Mouse (Mus musculus) common myeloid progenitor, adult 5-6 weeks (primary cell): Measurements from ENCODE around the gene Mcf2l. TPM values are rescaled to one million over a fixed set of nuclear protein-coding genes. Genes with fewer than 3 reads are reported as not detected.

Source experiments
- ATAC-seq: replicated peaks from 2 replicates; pipeline ENCODE4 v1.8.0; 2016; ENCODE audit warnings: low read depth, mild to moderate bottlenecking, moderate TSS enrichment, inconsistent platforms; ENCODE audit not compliant: poor library complexity, severe bottlenecking
- total RNA-seq: library from RNA; stranded (forward); fragments of 200-1000, 187-1606 nt; gene quantifications from 2 replicates; pipeline ENCODE4 v1.2.3, GENCODE M21; 2017

Gene Mcf2l
- total RNA-seq, 1 experiment from 2014 or later = 7.9 TPM

DNA sequence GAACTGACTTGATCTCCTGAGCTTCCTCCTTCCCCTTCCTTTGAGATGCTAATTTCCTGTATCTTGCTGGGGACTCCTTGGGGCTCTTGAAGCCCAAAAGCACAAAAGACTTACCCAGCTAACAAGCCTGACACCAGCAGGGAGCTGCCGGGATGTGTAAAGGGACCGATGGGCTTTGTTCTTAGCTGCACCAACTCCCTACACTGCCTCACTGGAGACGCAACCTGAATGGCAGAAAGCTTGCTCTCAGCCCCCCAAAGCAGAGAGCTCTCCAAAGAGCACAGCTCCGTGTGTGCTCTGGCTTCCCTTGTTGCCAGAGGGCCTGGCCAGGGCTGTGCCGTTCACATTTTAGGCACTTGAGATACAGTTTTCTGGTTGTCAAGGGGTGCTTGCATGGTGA is 2.1 kb upstream of the Mcf2l start:
- ATAC-seq = no peak

DNA sequence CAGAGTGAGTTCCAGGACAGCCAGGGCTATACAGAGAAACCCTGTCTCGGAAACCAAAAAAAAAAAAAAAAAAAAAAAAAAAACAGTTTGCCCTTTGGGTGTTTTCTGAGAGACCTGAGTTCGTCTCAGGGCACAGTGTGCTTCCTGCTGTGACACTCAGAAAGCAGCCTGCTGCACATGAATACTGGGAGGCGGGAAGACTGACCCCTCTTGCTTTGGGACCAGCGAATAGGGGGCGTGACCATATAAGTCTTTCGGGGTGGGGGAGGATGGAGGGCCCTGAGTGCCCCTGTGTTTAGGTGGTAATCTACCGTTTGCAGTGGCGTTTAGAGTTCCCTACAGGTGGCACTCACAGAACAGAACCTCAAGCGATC is 636 bp upstream of the Mcf2l start:
- ATAC-seq = 0 out of 2 replicates have a peak, but pooled peaks have one; percentile 3

- no peak for ATAC-seq
Observed at GRCm38 (mm10) chr8:12874194-12874791, 687 bp downstream of the Mcf2l start.

DNA sequence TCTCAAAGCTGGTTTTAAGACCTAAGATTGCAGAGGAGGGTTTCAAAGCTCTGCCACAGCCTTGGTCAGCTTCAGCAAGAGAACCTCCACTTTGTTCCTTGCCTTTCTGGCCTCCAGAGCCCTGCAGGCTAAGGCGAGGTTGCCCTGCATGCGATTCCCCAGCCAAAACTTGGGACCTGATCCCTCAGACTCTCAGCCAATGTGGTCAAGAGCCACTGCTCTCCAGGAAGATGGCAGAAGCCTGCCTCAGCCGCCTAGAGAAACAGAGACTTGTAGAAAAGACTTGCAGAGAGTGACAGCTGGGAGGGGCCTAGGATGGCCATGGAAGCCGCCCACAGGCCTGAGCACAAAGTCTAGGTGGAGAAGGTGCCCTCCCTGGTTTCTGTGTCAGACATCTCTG is 1.4 kb downstream of the Mcf2l start:
- no peak for ATAC-seq

DNA sequence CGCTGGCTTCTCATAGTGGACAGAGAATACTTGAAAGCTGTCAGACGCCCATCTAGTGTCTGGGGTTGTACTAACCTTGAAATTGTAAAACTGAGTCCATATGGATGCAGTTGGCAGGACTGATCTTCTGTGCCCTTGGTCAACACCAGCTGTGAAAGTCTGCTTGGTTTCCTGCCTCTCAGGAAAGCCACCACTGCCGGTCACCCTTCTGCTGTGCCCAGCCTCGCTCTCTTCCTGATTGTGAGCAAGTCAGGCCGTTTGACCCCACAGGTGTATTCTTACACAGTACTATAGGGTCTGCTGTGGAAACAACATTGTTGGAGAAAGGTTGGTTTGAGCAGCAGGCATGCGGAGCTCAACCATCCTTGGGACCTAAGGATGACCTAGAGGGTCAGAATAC is 3.5 kb downstream of the Mcf2l start:
- ATAC-seq = no peak

DNA sequence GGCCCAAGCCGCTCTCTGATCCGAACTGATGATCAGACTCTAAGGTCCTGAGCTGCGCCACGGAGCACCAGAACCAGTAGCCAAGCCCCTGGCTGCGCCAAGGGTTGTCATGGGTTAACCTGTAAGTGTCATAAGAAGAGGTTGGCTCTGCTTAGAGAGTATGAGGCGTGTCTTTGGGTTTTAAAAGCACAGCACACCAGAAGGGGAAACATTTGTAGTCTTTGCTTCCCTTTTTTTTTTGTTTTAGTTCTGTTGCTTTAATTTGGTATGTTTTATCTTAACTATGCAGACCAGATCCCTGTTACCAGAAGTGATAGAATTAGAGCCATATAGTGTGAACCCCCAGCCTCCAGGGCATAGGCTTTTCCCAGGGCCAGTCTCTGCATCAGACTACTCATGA is 6.6 kb downstream of the Mcf2l start:
- peak; percentile 59 for ATAC-seq

- no peak for ATAC-seq
Observed at GRCm38 (mm10) chr8:12883051-12884004, 9.7 kb downstream of the Mcf2l start.

DNA sequence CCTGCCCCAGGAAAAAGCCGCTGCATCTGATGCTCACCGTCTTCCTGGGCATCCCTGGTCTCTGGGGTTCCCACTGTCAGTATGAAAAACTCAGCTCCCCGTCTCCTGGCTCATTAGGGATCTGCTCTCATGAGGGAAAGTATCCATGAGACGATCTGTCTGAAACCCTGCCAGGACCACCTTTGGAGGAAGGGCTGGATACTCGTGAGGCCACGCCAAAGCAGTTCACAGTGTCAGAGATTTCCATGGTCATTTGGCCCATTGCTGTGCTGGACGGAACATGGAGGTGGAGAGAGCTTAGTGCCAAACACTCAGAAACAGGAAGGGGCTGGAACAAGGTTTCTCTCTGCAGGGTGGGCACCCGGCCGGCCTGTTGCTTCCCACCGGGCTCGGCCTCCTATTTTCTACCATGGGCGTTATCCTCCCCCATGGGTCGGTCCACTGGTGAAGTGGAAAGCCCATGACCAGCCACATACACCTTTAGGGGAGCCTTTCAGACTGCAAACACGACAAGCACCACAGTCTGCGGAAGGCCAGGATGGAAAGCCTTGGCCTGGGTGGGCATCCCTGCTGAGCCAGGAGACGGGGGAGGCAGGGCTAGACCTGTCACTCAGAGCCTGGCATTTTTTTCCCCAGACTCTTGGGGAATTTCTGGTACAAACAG is 14.3 kb downstream of the Mcf2l start:
- ATAC-seq = no peak

DNA sequence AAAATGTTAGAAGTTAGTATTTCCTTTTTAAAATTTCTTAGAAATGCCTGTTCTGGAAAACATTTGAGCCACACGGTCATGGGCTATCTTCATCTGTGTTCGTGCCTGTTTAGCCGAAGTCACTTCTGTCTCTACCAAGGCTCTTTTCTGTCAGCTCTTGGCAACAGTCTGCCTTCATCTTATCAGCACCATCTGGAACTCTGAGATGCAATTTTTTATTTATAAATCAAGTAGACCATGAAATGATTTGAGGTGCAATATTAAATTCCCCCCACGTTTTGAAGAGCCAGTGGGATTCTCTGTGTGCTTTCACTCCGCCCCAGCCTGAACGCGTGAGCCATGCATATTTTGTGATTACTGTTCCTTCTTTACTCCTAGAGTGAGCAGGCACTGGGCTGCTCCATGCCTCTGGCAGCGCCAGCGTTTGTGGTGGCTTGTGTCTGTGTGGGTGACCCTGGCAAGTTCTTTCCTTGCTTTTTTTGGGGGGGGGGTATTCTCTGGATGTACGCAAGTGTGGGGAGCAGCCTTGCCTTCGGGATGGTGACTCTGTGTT is 15.5 kb downstream of the Mcf2l start:
- no peak for ATAC-seq

DNA sequence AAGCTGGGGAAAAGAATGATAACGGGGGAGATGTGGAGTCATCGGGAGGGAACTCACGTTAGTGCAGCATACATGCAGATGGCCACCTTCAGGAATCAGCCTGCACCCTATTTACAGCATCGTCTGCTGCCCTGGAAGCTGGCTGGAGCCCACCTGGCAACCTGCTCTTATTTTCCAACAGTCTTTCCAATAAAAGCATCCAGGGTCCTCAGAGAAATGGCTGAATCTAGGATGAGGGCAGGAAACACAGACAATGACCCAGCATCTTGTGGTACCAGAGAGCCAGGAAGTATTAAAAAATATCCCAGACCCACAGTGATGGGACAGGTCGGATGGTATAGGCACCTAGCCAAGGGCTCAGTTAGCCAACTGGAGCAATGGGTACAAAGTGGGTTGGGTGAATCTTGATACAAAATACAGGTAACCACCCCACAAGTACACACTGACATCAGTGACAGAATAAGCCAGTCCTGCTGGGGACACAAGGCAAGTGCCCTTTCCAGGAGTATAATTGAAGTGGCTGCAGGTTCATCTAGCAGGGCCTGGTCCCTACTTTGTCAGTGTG is 19.4 kb downstream of the Mcf2l start:
- no peak for ATAC-seq

GRCm38 (mm10) chr8:12893797-12894578 is 20.4 kb downstream of the Mcf2l start:
- no peak for ATAC-seq

- no peak for ATAC-seq
Observed at GRCm38 (mm10) chr8:12894783-12895534, 21.4 kb downstream of the Mcf2l start.

DNA sequence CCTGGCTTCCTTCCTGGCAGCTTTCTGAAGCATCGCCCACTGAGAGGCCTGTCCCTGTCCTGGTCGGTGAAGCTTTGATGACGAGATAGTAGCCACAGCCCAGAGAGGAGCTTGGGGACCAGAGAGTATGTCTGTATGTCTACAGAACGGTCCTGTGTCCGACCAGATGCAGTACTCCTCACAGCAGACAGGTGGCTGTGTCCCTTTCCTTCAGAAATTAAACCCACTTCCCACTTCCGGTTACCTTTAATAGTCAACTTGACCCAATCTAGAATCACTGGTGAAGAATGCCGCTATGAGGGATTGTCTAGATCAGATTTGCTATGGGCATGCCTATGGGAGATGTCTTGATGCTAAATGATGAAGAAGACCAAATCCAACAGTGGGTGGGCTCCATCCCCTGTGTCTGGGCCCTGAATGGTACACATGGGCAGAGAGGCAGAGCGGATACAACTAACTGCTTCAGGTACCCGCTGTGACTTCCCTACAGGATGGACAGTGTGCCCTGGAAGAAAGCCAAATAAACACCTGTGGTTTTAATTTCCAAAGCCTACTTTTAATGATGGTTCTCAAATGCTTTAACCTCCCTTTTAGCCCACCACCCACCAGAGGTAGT is 22.0 kb downstream of the Mcf2l start:
- no peak; the same call in 1 of the 2 replicates for ATAC-seq

DNA sequence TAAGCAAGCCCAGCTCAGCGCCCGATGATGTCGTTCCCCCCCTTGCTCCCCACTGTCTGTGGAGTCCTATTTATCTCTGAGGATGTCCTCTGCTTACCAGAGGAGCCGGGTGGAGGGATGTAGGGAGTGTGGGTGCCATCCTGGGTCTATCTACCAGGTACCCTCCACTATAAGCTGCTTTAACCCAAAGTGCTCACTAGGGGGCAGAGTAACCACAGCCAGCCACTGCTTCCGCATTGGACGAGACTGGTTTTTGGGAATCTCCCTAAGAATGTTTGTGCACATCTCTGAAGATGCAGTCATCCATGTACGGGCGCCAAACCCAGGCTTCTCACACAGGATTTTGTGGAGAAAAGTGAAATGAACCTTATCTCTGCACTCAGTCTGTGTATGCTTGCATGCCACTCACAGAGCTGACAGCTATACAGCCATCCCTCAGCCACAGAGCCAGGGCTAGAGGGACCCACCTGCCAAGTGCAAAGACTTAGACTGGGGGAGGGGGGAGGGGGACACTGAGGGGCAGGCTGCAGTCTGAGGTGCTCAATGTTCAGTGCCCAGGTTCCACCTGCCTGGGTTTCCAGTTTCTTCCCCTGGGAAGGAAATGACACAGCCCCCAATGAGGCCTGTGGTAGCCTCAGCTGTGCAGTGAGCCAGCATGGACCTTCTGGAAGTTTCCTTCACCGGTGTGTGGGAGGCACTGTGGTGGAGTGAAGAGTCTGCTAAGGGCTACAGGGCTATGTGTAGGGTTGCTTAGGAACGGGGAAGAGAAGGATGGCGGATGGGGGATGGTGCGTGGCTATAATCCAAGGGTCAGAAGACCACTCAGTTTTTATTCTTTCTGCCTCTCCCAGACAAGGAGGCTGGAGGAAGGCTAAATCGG is 23.1 kb downstream of the Mcf2l start:
- ATAC-seq = peak; percentile 72

DNA sequence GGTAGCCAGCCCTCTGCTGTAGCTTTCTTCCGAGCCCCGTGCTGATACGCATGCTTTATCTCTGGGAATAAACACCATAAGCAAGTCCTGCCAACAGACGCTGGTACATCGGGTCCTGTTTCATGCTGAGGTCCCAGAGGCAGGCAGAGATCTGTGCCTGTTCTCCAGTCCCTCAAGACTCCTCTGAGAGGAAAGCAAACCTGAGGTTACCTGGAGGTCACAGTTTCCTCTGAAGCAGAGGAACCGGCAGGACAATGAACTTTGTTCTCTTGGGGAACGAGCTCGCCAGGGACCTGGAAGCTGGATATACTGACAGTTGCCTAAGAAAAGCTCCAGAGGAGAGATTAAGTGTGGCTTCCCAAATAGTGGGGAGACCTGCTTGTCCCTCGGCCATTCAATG is 24.2 kb downstream of the Mcf2l start:
- ATAC-seq = no peak

DNA sequence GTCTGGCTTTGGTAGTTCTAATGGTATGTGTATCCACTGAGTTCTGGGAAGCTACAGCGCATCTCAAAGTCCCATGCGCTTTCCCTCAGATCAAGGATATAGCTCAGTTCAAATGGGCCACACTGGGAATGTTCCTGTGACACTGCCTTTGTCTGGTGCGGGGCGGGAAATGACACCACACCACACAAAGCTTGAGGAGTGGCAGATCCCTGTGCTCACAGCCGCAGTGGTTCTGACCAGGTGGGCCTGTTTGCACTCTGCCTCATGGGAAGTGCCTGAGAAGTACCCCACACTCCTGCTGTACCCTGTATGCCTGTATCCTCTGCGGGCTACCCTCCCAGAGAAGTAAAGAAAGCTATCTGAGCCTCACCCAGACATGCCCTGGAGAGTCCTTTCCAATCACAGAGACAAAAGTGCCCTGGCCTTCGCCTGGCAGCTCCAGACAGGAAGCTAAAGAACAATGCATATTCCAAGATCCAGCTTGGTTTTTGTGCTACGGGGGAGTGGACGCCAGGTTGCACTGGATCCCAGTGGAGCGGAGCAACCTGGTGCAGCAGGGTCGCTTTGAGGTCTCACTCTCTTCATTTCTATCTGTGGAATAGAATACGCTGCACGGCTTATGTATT is 30.3 kb downstream of the Mcf2l start:
- ATAC-seq = no peak

DNA sequence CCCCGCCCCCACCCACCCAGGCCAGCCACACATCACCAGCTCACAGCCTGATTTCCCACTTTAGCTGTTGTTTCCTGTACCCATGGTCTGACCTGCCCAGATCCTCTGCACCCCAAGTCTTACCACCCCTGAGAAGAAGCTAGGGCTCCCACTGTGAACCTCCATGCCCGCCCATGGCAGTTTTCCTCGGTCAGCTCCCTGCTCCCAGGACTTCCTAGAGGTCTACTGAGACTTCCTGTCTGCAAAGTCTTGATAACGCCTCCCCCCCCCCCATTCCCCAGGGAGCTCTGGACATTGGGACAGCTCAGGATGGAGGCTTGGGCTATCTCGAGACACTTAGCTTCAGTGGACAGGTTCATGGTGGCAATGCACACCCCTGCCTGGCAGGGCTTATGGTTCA is 31.5 kb downstream of the Mcf2l start:
- ATAC-seq = peak; percentile 29
